Mouse (Mus musculus) A20 (cell line): ENCODE results near the gene Zfp408.
"Not testable (repeated sequence)": the region's sequence is repeated elsewhere in the genome, so short reads cannot be mapped to it uniquely, and the experiment has no call there.

Experiments
- DNase-seq: peaks from one replicate; pipeline ENCODE4 v3.0.0-alpha.2; 2011; ENCODE audit warnings: low read depth, low spot score

The Zfp408 gene

GRCm38 (mm10) chr2:91609370-91609769 is 40.2 kb downstream of the Zfp408 start:
- not testable (repeated sequence) for DNase-seq

DNA sequence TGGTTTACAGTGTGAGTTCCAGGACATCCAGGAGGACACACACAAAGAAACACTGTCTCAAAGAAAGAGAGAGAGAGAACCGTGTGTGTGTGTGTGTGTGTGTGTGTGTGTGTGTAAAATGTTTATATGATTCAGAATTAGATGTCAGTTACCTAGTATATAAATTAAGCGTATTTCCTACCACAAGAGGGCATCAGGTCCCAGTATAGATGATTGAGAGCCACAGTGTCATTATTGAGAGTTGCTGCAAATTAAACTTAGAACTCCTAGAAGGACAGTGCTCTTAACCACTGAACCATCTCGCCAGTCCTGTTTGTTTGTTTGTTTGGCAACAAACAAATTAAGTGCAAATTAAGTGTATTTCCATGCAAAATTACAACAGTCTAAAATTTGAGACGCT is 47.2 kb downstream of the Zfp408 start:
- DNase-seq = peak; percentile 33

GRCm38 (mm10) chr2:91600475-91600874 is 49.1 kb downstream of the Zfp408 start:
- DNase-seq = no peak
